Mouse (Mus musculus): ENCODE measurements around the gene Trmt13. TPM values are rescaled to one million over a fixed set of nuclear protein-coding genes. Genes with fewer than 3 reads are reported as not detected.
A peak's percentile ranks its signal among the peaks of the same experiment; 100 is the strongest.
"Not testable (repeated sequence)": the region's sequence is repeated elsewhere in the genome, so short reads cannot be mapped to it uniquely, and the experiment has no call there.

The Trmt13 gene
- total RNA-seq, 4 experiments from 2014 or later, result 13.6 to 27.7 (median 18.2) TPM

DNA sequence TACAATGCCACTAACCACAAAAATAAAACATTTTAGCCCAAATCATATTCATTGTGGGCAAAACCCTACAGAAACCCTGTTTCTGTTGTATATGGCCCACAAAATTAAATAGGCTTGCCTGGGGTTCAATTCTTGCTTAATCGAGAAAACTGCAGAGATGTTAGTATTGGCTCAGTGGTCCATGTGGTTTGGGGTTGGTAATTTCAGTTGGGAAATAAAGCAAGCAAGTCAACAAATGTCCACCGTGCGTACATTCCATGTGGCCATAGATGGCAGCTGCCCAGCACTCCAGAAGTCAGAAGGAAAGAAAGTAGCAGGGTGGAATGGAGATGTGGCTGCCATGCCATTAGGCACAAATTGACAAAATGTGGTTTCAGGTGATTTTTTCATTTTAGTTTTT, 18.6 kb upstream of the Trmt13 start:
- DNase-seq, result no peak

DNA sequence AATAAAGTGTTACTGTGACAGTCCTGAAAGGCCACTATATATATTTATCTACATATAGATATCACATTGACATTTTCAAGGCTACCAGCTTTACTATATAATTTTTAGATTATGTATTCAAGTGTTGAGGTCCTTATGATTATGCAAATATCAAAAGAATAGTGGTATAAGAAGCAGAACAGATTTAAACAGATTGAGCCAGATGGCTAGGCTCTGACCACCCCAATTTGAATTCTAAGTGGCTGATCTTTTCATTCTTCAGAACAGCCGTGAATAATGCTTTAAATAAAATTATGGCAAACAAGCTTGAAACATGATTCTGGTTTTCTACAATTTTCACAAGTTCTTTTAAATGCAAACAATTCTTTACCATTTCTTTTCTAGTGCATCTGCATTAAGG, 17.1 kb upstream of the Trmt13 start:
- no peak for DNase-seq

DNA sequence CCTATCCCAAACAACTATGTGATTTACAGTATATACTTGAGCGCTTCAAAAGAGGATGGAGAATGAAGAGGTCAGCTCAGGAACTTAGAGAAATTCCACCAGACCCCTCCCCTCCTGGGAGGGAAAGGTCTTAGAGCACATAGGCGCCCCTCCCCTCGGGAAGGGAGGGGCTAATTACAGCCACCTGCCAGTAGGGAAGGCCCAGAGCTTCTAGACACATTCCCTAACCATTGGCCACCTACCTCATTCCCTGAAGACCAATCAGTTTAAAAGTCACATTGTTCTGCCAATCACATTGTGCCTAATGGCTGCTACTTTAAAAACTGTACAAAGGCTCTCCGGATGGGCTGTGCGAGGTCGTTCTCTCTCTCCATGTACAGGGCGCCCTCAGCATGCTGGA, 8.3 kb upstream of the Trmt13 start:
- DNase-seq, result no peak

DNA sequence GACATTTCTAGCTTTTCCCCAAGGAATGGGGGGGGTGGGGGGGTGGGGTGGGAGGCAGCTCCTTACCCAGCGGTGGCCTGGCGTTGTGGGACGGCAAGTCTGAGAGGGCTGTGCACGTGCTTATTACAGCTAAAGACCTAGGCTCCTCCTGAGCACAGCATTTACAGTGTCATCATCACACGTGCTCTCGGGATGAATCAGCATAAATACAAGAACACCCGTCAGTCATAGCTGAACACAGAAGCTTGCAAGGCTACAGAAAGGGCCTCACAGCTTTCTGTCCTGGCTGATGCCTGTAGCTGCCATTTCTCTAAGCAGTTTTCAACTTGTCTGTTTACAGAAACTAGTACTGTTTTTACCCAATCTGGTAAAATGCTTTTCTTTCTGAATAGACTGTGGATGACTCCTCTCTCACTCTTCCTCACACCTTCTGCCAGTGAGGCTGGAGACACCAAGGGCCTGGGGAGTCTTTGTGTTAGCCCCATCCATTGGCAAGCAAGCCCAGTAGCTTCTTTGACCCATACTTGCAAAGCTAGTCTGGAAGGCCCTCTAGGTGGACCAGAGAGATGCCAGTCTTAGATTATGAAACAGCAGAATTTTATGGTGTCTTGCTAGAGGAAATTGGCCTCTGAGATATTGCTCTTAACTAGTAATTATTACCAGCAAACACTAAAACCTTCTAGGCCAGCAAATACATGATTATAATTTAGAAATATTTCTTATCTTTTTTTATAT, 6.4 kb upstream of the Trmt13 start:
- no peak for DNase-seq

DNA sequence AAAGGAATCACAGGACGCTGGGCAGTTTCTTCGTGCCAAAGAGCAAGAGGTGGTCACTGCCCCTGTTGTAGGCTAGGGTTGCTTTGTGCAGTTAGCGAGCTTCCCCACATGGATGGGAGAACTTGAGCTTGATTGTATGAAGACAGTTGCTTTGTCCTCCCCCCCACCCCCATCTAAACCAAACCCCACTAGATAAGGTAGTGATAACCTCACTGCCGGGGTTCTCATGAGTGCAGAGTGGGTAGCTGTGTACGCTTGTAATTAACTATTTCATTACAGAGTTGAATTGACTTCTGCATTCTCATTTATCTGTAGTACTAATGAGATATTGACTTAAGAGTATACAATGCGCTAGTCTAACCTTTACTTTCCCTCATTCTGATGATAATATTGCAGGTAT, 4.5 kb upstream of the Trmt13 start:
- DNase-seq, result no peak

DNA sequence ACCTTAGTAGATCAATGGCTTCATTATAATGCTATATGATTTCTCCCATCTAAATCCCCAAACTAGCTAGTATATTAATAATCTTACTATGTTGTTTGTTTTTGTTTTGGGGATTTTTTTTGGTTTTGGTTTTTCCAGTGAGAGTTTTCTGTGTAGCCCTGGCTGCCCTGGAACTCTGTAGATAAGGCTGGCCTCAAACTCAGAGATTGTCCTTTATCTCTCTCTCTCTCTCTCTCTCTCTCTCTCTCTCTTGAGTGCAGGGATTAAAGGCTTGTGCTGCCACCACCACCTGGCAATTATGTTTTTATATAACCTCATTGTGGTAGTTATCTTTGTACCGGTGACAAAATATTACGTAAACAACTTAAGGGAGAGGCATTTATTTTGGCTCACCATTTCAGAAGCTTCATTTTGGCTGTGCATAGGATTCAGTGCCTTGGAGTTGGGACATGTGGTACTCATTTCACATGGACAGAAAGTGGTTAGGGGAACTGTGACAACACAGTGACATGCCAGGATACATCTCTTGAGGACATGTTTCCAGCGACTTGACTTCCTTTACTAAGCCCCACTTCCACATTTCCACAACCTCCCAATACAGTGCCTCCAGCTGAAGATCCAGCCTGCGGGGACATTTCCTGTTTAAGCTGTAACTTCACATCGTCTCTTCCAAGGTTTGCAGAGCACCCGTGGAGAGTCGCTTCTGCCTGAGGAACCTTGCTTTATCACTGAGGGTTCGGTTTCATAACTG, 1.1 kb upstream of the Trmt13 start:
- DNase-seq, result no peak

DNA sequence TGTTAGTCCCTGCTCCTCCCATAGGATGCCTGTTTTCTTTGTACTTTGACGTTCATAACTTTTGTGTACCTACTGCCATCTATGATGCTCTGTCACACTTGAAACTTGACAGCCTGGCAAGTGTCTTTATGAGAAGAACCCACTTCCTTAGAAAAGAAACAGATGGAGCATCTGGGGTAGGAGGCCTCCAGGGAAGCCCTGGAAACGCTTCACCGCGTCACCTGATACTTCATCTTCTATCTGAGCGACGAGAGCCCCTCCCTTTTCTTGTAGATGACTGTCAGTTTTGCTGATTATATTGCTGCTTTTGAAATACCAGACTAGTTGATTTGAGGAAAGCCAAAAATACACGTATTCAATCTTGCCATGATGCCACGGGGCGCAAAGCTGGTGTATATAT, 9.8 kb downstream of the Trmt13 start:
- DNase-seq, result no peak

DNA sequence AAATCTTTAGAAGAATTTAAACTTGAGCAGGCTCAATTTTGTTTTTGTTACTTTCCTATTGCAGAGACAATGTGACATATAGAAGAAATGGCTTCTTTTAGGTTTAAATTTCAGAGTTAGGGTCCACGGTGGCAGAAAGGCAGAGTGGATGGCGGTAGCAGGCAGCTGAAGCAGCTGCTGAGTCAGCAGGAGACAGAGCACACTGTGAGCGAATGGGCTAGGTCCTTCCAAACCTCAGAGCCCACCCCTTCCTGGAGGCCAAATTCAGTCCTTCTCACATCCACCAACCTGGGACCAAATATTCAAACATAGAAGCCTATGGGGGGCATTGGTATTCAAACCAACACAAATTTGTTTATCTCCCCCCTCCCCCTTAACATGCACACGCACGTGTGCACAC, 12.6 kb downstream of the Trmt13 start:
- DNase-seq, result no peak

DNA sequence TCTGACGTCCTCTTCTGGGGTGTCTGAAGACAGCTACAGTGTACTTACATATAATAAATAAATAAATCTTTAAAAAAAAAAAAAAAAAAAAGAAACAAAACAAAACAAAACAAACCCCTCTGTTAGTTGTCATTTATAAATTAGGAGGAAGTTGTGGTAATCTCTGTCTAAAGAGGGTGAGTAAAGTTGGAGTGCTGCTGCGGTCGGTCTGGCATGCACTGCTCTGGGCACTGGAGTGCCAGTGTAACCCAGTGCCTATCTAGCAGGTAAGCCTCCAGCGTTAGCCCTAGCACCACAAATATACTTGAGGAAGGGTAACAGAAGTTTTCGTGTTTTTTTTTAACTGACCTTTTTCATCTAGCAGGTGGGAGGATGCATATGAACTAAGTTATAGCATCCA, 13.4 kb downstream of the Trmt13 start:
- no peak for DNase-seq

DNA sequence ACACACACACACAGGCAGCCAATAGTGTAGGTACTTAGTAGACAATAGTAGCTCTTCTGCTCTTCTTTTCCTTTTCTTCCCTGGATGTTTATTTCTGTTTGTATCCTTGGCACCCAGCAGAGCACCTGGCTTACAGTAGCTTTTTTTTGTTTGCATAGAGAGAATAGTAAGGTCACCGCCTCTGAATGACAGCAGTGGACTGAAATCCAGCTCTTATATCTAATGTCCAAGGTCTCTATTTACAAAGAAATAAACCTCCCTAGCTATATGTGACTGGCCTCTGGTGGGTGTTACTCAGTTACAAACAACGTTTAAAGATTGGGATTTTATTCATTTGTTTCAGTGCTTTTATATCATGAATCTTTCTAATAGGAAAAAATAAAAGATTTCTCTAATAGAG, 14.7 kb downstream of the Trmt13 start:
- no peak for DNase-seq

DNA sequence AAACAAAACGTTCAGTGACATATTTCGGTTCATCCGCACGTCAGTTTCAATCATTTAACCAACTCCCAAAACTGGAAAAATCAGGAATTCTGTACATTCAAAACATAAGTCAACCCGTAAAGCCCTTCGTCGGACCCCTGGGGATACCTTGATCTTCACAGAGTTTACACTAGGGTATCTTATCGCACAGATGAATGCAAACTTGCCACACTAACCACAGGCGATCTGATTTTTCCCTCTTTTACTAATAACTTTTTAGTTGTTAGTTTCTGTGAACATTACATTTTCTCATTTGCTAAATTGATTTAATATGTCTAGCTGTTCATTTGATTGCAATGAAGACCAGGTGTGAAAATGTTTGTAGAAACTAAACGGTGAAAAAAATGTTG, 18.8 kb downstream of the Trmt13 start:
- DNase-seq, result no peak

DNA sequence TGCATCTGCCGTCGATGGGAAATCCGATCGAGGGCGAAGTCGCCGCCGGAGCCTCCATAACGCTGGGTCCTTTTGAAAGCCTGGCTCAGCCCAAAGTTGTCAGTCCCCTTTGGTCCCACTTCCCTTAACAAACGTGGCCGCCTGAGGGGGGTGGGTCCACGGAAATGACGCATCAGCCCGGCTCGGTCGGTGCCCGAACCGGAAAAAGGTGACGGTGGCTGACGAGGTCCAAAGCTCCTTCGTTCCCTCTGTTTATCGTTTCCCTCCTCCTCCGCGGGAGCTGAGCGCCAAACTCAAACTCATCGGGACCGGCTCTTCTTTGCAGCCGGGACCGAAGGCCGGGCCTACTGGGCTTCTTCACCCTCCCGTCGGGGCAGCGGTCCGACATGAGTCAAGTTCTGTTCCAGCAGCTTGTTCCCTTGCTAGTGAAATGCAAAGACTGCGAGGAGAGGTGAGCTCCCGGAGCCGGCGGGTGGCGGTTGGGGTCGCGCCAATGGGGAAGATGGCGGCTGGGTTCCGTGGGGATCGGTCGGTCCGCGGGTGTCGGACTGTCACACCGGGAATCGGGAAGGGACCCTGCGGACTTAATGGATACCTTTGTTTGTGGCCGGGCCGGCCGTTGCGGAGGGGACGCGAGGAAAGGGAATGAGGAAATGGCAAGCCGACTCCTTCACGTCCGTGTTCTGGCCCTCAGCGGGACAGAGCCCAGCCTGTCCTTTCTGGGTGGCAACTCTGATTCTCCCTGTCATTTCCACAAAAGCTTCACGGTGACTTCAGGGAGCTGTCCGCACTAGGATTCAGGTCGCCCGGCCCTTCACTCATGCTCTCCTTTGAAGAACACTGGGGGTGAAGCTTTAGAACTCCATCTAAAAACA, 19.4 kb downstream of the Trmt13 start, which contains the start of gene Sass6:
Sass6 (plus strand) TSS at position 255 of the 875 bp plus-strand sequence.
- DNase-seq, result peak; percentile 96

DNA sequence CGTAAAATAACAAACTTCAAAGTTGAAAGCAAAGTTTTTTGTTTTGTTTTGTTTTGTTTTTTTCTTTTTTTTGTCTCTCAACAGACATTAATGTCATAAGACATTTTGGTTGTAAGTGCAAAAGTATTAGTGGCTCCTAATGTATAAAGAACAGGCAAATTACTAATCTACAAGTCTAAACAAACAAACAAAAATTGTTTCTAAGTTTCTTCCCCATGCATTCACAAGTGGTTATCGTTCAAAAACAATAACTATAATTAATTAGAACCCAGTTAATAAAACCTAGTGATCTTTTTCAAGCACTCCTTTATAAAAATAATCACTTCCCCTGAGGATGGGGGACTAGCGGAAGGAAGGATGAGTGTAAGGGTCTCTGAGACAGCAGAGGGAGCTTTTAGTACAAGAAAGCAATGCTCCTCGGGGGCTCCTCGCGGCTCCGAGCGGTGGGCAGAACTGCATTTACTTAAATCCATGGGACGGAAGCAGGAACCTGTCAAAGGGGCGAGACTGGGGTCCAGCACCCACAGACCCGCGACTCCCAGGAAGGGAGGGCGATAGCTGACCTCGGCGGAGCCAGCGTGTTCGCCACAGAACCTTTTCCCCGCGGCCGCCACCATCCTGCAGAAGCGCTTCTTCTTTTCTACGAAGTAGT, 20.2 kb downstream of the Trmt13 start:
- no peak for DNase-seq

DNA sequence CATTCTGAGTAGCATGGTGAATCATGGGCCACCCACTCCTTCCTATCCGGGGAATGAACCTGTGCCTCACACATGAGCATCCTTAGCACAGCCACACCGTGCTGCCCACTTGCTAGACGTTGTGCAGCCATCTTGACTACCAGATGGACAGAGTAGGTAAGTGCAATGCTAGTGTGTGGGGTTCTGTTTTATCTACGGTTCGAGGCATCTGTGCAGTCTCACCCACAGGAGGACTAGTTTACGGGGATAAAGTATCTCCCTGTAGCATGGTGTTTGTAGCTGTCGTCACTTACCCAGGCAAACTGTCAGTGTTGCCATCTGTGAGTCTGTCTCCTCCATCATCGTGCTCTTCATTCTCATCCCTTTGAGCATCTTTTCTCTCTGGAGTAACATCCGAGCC, 32.2 kb downstream of the Trmt13 start:
- no peak for DNase-seq

DNA sequence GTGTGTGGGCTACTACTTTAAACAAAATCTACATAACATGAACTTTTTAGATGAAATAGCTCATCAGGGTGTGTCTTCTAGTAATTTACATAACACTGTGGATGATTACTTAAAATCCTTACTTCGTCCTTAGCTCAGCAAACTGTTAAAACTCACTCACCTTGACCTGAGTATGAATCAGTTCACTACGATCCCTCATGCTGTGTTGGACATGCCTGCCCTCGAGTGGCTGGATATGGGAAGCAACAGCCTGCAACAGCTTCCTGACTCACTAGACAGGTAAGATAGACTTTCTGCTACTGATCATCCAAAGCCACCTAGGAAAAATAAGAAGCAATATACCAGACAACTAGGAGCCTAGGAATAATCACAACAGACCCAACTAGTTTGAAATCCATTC, 37.1 kb downstream of the Trmt13 start:
- DNase-seq, result peak; percentile 16

DNA sequence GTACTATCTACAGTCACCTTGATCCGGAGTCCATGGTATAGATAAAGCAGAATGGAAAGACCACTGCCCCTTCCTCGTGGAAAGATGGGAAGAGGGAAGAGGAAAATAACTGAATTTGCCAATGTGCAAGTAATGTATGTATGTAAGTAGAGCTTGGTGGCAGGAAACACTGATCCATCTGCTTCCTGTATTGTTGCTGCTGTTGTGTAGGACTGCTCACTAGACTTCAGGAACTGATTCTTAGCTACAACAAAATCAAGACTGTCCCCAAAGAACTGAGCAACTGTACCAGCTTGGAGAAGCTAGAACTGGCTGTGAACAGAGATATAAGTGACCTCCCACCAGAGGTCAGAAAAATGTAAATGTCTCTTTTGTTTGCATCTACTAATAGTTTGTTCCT, 43.8 kb downstream of the Trmt13 start:
- DNase-seq, result no peak

DNA sequence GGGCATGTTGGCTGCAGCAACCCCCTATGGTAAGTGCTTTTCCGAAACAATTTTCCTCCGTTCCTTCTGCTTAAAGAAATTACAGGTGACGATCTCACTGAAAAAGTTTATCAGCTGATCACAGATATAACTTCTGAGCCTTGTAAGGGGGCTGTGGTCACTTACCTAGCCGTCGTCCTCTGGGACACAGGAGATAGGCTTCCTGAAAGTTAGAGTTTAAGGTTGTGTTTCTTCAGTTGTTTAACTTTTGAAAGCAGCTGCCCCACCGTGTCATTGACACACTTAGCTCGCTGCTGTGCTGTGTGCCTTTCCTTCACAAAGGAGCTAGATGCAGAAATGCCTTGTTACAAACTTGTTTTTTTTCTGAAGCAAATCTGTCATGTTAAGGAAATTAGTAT, 51.3 kb downstream of the Trmt13 start:
- DNase-seq, result no peak

DNA sequence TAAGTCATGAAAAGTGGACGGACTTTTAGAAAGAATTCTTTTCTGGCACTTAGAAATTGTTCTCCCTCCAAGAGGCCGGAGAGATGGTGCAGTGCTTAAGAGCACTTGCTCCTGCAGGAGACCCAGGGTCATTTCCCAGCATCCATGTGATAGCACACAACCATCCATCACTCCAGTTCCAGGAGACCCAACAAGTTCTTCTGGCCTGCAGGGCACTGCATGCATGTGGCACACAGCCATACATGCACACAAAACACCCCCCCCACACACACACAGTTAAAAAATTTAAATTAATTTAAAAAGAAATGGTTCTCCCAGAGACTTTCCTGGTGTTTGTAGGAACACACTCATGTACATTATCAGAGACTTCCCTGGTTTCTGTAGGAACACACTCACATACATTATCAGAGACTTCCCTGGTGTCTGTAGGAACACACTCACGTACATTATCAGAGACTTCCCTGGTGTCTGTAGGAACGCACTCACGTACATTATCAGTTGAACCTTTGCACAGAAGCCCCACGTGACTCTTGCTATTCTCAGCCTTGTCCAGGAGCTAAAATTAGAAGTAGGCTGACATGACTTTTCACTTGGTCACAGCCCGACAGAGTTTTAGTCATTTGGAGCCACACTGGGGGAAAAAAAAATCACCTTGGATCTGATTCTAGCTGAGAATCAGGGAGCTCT, 51.8 kb downstream of the Trmt13 start, which contains the start of gene Lrrc39:
Lrrc39 (plus strand) TSS at position 566 of the 687 bp plus-strand sequence.
- DNase-seq, result peak; percentile 10

DNA sequence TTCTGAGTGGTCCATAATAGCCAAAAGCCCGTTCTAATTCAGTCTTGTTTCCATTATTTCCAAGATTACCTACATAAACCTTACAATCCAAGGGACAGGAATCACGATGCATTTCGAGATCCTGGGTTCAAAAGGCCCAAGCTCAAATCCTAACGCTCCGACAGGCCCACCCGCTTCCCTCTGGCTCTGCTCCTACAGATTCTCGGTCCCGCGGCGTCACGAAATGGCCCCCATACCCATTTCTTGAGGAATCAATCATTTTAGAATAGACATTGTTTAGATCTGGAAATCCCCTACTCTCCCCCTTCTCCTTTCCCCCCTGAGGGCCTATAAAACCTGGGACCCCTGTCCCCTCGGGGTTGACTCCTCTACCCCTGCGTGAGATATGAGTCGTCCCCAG, 53.1 kb downstream of the Trmt13 start:
- DNase-seq, result not testable (repeated sequence)

DNA sequence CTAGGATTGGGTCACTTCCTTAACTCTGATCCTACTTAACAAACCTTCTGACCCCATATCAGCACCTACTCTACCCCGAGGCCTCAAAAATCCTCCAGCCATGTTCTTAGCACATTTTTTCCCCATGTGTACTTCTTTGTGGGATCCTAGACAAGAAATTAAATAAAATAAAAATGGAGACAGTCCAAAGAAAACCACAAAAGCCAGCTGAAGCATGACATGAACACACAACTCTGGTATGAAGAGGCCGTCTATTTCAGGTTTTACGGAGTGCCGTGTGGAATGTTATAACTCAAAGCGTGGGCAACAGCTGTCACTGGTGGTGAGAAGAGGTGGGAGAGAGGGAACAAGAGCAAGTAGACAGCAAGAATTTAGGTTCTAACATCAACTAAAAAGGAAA, 63.0 kb downstream of the Trmt13 start:
- no peak for DNase-seq

DNA sequence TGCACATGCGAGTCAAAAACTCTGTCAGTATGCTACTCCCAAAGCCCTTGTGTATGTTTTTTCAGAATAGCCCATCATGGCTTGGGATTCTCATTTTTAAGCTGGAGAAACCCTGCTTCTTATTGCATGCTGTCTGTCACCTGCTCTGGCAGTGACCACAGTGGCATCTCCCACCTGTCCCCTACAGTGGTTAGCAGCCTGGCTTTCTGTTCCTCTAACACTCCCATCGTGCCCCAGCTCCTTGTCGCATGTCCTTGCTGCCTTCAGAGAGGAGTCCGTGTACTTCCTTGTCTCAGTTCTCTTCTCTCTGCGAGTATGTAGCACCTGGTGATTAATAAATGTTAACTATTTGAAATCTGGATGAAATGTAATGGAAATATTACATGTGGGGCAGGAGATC, 67.0 kb downstream of the Trmt13 start:
- no peak for DNase-seq

DNA sequence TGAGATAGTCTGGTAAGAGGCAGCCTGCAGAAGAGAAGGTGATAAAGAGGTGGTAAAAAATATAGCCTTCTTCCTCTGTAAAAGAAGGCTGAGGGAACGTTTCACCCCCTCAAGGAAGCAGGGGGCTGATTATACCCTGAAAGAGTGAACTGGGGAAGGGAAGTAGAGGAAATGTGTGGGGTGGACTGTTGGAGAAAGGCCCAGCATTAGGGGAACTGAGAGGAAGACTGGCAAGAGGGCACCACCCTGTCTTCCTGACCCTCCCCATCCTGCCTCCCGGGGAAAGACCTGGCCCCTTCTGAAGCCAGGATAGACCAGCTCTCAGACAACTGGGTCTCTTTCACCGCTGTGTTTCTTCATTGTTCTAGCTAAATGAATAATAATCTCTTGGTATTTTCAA, 71.9 kb downstream of the Trmt13 start:
- no peak for DNase-seq

Measured in adrenal gland, adult 8-10 months (tissue).